Comparison of ENCODE assay signal across 10 mouse cellular contexts in the genomic region with DNA sequence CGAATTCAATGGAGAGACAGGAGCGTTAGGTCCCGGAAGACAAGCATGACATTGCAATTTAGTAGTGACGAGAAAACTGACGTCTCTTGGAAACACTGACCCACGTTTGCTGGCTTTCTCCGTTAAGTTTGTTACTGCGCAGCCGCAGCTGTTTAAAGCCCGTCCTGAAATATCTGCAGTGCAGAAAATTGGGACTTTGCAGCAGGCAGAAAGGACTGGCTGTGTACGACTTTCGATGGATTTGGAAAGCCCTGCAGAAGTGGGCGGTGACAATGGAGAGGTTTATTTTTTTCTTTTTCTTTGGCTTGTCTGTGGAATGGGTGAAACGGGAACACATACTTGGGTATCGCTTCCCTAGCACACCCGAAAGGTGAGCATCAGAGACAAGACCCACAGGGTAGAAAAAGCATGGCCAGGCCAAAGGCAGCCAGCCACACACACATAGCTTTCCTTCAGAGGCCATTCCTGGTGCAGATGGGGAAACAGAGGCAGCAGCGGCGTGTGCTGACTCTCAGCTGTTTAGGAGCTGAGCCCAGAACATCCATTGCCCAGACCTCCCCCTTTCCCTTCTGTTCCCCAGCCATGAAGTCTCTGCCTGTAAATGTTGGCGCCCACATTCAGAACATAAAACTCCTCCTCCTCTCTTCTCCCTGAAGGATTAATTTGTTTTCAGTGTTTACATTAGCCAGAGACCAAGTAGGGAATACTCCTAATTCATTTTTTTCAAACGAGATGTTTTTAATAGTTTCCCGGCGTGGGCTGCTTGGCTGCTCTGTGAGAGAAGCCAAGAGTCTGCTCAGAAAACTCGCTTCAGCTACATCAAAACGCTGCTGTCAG.
DNase-seq lines count a peak whose midpoint lies in the region; ATAC-seq and TF ChIP-seq lines count a peak whose summit lies in the region.
"Had no signal": no experiment of that assay in that cellular context is flagged by ENCODE, and none has a peak within 500 bp of the region (broad histone marks: within the 10 kb centered on the region; RNA-seq: fewer than 3 reads in every experiment).

No protein-coding gene starts in this region.

- no peaks in the 10 kb centered on the region for H3K9me3 ChIP-seq in lung, postnatal 0 days (ENCODE audit: low read length)
- H3K9me3 ChIP-seq in forebrain, embryonic 15.5 days, result no peaks in the 10 kb centered on the region
- H3K9me3 ChIP-seq: forebrain, embryonic 10.5 days had no signal

- WGBS in lung, postnatal 0 days, result 72% methylated on average over 24 of the region's 24 CpGs
- 69% methylated on average over 24 of the region's 24 CpGs for WGBS in lung, adult 2 months
- WGBS in forebrain, embryonic 15.5 days, result 81% methylated on average over 24 of the region's 24 CpGs

- no peak overlapping the region for H3K4me2 ChIP-seq in lung, postnatal 0 days (replicated peaks; ENCODE audit: low read depth, low read length)
- no peak overlapping the region for H3K4me2 ChIP-seq in forebrain, embryonic 15.5 days (replicated peaks)

- H3K4me3 ChIP-seq in lung, postnatal 0 days (ENCODE audit: low read depth, low read length), result no peak overlapping the region
- no peak overlapping the region for H3K4me3 ChIP-seq in lung, adult 2 months (replicated peaks; ENCODE audit: extremely low read depth, low read depth, low read length)
- H3K4me3 ChIP-seq in forebrain, embryonic 15.5 days, result no peak overlapping the region
- H3K4me3 ChIP-seq: forebrain, embryonic 10.5 days had no signal

- no peak for TF ChIP-seq CTCF in lung, postnatal 0 days (IDR thresholded peaks at IDR 0.05)
- no peak for TF ChIP-seq CTCF in lung, adult 2 months (IDR thresholded peaks at IDR 0.05; ENCODE audit: insufficient read depth, low read length)

- H3K9ac ChIP-seq in lung, postnatal 0 days (replicated peaks; ENCODE audit: low read depth), result no peak overlapping the region
- no peak overlapping the region for H3K9ac ChIP-seq in forebrain, embryonic 15.5 days (replicated peaks)

- DNase-seq in lung, postnatal 0 days (ENCODE audit: low spot score), result peak; percentile 17
- no peak for DNase-seq in lung, adult 2 months
- DNase-seq in frontal cortex, adult 2 months (ENCODE audit: extremely low spot score in 1 of 2, low spot score in 1 of 2), result peak; percentile 53 to 77
- peak; percentile 22 to 41 for DNase-seq in layer of hippocampus, postnatal 10 days (ENCODE audit: low spot score in 2 of 2)
- peak; percentile 66 for DNase-seq in right cerebral cortex, postnatal 25 days
- DNase-seq in adrenal gland, postnatal 14 days, result no peak

- no peak for TF ChIP-seq EP300 in lung, postnatal 0 days (IDR thresholded peaks at IDR 0.05)

- TF ChIP-seq POLR2A in lung, adult 2 months (IDR thresholded peaks at IDR 0.05; ENCODE audit: borderline replicate concordance, extremely low read depth, low read depth, low read length), result no peak

- ATAC-seq in lung, postnatal 0 days, result no peak; the same call in 1 of the 2 replicates
- ATAC-seq in granulocyte monocyte progenitor cell, adult 5-6 weeks (replicated peaks; ENCODE audit: poor library complexity, severe bottlenecking), result no peak
- ATAC-seq in forebrain, embryonic 15.5 days (replicated peaks), result no peak
- ATAC-seq: activated CD4-positive, CD25-positive, alpha-beta regulatory T cell, adult 4 months had no signal

- no peak overlapping the region for H3K27ac ChIP-seq in lung, postnatal 0 days (ENCODE audit: low read length)
- no peak overlapping the region for H3K27ac ChIP-seq in forebrain, embryonic 15.5 days (replicated peaks)
- H3K27ac ChIP-seq: forebrain, embryonic 10.5 days had no signal

- H3K4me1 ChIP-seq in lung, postnatal 0 days (ENCODE audit: insufficient read depth, low read depth, low read length), result no peaks in the 10 kb centered on the region
- no peaks in the 10 kb centered on the region for H3K4me1 ChIP-seq in lung, adult 2 months (ENCODE audit: control insufficient read depth, insufficient read depth, low read length)
- no peaks in the 10 kb centered on the region for H3K4me1 ChIP-seq in forebrain, embryonic 15.5 days
- H3K4me1 ChIP-seq: forebrain, embryonic 10.5 days had no signal

- H3K36me3 ChIP-seq in lung, postnatal 0 days (ENCODE audit: insufficient read depth, low read length), result no peaks in the 10 kb centered on the region
- no peaks in the 10 kb centered on the region for H3K36me3 ChIP-seq in forebrain, embryonic 15.5 days
- H3K36me3 ChIP-seq: forebrain, embryonic 10.5 days had no signal

- H3K27me3 ChIP-seq in lung, postnatal 0 days (replicated peaks; ENCODE audit: insufficient read depth, low read length), result no peaks in the 10 kb centered on the region
- no peaks in the 10 kb centered on the region for H3K27me3 ChIP-seq in forebrain, embryonic 15.5 days

Comparison
In these comparisons a context has a peak if more than half of its experiments do, and no peak if none do; other contexts are left out.
1. DNase-seq: peak in lung, postnatal 0 days (single experiment), frontal cortex, adult 2 months (2 of 2), layer of hippocampus, postnatal 10 days (2 of 2) and right cerebral cortex, postnatal 25 days (single experiment); none in lung, adult 2 months (single experiment) and adrenal gland, postnatal 14 days (single experiment).